Mouse (Mus musculus) naive thymus-derived CD4-positive, alpha-beta T cell, adult 2 months (primary cell): ENCODE results near the gene Gpr82.

Source experiments
- DNase-seq: peaks from one replicate; pipeline ENCODE4 v3.0.0-alpha.2; 2011; ENCODE audit warnings: low read depth

Gene Gpr82

DNA sequence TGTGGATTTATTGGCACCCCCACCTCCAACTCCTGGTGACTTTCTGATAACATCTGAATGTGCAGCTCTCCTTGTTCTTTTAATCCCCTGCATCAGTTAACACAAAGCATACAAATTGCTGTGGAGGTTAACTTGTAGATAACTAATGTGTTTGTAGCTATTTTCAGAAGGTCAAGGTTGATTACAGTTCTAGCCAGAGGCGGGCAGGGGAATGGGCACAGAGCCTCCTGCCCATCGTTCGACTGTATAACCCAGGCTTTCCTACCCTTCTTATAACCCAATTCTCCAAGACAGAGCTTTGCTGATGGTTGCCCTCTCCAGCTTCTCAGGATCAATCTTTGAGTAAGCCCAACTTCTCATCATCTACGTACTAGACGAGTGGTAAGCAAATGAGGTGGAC lies at the start of gene Gpr82:
Gpr82 (plus strand) TSS at position 301 of the 400 bp plus-strand sequence.
- no peak for DNase-seq

GRCm38 (mm10) chrX:13612115-13612514 lies 49.0 kb upstream of the Gpr82 start:
- DNase-seq: no peak

GRCm38 (mm10) chrX:13616726-13617125 lies 44.4 kb upstream of the Gpr82 start:
- no peak for DNase-seq

DNA sequence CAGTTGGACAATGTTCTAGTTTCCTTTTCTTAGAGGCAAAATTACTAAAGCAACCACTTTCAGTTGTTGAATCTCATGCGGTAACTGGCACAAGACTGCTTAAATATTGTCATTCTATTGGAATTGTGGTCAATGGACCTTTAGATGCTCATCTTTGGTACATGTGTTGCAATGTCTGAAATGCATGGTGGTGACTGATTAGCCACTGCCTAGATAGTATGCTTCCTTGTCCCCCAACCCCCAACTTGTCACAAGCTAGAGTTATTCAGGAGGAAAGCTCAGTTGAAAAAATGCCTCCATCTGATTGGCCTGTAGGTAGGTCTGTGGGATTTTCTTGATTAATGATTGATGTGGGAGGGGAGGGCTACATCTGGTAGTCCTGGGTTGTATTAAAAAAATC lies 43.9 kb upstream of the Gpr82 start:
- no peak for DNase-seq

- peak; percentile 50 for DNase-seq
Measured at GRCm38 (mm10) chrX:13618476-13618875, 42.7 kb upstream of the Gpr82 start.

DNA sequence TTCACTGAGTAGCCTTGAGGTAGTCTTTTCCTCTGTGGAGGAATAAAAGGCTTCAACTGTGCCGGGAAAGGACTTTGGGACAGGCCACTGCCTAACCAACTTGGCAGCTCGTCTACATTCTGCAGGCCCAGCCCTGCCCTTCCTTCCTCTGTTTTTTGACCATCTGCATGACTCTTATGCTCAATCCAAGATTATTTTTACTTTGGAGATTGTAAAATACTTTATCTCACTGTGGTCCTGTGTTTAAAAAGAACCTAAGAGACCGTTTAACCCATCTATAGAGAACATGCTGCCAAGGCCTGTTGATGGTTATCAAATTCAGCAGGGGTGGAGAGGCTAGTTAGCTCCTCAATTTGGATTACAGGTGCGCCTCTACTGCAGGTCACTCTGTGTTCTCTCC lies 39.7 kb upstream of the Gpr82 start:
- DNase-seq: no peak

GRCm38 (mm10) chrX:13622654-13623053 lies 38.5 kb upstream of the Gpr82 start:
- no peak for DNase-seq

DNA sequence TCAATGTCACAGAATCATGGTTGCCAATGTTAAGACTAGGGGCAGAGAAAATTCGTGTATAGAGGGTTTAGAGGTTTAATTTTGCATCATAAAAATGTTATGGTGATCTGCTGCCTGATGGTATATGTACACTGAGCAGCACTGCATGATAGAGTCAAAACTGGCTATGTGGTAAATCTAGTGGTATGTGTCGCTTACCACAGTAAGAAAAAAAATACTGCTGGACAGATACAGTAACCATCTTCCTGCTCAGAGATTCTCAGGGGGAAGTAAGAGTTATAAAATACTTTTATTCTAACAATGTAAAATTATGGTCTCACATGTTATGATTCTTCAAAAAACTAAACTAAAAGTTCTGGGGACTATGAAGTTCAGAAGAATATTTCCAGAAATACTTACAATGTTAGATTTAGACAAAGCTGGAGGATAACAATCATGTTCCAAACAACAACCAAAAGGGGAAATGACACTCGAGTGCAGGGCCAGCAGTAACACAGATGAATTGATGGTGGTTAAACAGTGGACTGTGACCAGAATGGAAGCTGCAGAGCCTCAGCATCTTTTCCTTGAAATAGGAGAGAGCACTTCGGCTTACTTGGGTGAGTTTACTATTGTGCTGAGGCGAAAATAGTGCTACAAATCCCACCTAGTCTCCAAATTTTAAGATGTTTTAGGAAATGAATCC lies 29.4 kb upstream of the Gpr82 start, which contains the start of gene Gpr34:
Gpr34 (plus strand) TSS at position 491 of the 685 bp plus-strand sequence.
- DNase-seq: no peak

DNA sequence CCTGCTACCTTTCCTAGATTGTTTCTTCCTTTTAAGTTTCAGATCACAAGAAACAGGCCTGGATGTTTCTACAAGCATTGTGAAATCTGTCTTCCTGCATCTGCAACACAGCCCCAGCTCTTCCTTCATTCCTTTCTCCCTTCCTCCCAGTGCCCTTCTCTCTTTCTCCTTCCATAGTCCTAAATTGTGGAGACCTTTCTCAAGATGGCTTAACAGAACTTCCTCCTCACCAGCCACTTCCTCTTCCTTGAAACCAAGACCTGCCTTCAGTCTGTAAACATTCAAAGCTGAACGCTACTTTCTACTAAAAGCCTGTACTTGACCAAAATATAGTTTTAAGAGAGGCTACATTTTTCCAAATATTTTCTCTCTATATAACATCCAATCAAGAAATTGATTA lies 24.8 kb upstream of the Gpr82 start:
- peak; percentile 16 for DNase-seq

DNA sequence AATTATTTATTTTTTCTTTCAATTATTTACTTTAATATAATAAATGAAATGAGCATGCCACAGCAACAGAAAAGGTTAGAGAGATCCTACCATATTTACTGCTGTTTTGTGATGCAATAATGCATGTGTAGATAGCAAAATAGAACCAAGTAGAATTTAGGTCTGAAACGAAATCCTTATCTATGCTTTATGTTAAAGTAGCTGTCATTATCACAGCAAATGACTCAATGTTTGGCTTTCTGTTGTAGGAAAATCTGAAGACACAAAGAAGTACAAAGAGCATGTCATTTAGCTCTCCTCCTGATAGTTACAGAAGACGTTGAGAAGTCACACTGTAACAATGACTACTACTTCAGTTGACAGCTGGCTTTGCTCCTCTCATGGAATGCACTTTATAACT lies 22.3 kb upstream of the Gpr82 start:
- no peak for DNase-seq

DNA sequence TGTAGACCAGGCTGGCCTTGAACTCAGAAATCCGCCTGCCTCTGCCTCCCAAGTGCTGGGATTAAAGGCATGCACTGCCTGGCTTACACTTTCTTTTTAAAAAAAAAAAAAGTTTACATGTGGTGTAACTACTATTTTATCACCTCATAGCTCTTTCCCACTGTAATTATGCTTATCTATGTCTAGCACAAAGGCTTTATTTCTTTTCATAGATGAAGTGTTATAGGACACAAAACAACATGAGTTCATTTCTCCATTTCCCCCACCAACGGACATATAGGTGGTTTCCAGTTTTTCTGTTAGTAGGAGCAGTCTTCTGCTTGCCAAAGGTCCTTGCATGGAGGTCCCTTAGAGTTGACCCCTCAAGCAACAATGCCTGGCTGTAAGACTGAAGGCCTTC lies 9.3 kb upstream of the Gpr82 start:
- no peak for DNase-seq

DNA sequence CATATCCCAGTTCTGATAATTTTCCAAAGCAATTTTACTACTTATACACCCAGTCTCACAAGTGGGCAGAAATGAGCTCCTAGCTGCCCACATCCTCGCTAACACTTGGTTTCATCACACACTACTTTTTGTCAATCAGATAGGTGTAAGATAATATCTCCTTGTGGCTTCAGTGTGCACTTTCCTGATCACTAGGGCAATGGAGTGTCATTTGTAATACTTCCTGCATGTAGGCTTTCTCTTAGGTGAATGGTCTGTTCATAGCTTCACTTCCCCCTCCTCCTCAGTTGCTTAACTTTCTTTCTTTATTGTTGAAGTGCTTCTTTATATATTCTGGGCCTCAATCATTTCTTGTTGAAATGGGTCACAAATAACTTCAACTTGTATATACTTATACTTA lies 8.9 kb upstream of the Gpr82 start:
- DNase-seq: peak; percentile 45

DNA sequence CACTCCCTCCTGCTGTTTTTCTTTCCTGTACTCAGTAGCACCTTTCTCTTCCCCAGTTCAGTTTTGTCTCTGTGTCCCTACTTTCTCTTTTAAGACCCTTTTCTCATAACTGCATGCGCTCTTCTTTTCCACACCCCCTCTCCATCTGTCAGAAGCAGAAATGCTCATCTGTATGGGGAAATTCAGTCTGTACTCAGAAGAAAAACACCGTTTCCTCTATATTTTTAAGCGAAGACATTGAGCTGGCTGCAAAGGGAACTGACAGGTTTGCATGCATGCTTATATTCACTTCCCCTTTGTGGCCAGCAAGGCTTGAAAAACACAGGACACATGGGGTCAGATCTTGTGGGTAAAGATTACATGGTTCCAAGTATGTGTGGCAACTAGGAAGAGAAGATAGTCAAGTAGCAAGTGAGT lies 6.2 kb upstream of the Gpr82 start:
- peak; percentile 42 for DNase-seq

DNA sequence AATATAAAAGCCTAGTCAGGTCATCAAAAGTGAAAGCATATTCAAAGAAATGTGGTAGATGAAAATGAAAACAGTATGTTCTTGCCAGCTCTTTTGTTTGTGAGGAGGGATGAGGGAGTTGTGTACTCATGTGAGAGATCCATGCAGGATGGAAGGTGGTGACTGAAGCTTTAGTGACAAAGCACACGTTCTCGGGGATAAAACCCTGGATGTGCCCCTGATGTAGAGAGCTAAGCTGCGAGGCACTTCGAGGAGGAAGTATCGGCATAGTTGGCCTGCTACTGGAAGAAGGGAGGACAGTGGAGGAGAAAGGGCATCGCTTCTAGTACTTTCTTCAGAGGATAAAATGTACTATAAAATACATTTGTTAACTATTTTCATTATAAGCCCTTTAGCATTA lies 5.3 kb upstream of the Gpr82 start:
- peak; percentile 30 for DNase-seq

DNA sequence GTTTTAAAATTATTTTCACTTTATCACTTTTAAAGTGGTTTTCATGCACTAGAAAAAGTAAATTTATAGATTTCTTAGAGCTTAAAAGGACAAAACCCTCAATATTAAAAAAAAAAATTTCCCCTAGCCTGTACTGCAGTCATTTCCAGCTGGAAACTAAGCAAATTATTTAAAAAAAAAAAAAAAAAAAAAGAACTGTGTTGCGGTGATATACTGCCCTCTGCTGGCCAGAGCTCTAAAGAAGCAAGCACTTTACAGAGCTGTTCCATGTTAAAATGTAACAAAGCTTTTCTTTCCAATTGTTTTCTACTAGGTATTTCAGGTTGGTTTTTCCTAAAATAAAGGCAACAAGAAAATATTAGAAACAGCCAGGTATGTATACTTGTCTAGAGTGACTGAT lies 4.4 kb upstream of the Gpr82 start:
- peak; percentile 80 for DNase-seq

DNA sequence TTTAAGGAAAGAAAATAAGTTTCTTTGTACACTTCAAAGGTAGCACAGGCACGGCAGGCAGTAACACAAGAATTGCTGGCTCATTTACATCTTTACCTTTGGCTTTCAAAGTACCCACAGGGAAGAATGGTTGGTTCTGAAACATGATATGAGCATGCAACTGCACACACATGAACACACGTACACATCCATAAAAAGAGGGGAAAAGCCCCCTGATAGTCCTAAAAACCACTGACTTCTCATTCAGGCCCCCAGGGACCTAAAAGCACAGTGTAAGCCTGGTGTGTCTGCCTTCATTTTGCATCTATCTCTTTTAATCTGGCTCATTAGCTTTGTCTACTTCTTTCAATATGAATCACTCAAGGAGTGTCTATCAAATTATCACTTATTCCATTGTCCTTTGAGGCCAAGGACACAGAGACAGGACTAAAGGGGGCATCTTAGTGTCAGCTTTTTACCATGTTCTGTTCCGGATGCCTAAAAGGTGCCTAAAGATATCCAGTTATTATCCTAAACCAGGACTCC lies 2.5 kb upstream of the Gpr82 start:
- DNase-seq: no peak

DNA sequence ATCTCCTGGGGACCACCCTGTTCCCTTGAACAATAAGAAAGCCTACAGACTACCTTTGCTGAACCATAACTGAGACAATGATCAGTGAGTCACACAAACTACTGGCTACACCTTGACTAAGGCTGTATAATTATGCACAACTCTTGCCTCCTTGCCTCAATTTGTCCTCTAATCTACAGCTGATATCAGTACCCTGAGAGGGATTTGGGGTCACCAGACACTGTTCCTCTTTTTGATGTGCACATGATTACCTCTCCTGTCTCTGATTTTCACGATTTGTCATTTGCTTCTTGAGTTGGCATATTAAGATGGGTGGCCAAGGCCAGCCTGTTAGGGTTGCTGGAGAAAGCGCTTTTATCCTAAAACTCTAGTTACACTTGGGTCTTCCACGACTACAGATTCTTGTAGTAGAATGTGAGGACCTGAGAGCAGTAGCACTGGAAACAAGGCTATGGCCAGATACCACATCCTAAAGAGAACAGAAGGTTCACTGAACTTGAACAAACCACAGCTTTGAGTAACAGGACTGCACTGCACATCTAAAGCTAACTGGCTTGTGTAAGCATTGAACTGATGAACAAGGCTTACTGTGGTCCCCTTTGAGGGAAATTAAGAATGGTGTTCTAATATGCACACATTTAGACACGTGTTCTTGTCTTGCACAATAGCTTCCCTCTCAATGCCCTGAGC lies 1.8 kb upstream of the Gpr82 start:
- no peak for DNase-seq

- no peak for DNase-seq
Measured at GRCm38 (mm10) chrX:13668867-13669266, 7.7 kb downstream of the Gpr82 start.

GRCm38 (mm10) chrX:13670342-13670741 lies 9.2 kb downstream of the Gpr82 start:
- DNase-seq: no peak

DNA sequence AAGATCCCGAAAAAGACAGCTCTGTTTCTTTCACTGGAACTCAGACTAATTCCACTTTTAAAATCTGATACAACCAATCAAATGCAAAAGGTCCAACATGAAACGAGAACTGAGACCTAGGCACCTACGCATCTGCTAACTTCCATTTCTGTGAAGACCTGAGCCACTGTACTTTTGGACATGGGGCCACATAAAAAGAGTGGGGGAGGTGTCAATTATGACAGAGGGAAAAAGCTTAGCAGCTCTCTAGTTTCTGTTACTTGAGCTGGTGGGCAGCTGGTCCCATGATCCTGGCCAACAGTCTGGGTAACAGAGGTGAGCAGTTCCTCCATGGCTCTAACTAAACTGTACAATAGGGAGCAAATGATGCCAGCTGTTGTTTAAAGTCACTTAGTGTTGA lies 11.8 kb downstream of the Gpr82 start:
- no peak for DNase-seq

DNA sequence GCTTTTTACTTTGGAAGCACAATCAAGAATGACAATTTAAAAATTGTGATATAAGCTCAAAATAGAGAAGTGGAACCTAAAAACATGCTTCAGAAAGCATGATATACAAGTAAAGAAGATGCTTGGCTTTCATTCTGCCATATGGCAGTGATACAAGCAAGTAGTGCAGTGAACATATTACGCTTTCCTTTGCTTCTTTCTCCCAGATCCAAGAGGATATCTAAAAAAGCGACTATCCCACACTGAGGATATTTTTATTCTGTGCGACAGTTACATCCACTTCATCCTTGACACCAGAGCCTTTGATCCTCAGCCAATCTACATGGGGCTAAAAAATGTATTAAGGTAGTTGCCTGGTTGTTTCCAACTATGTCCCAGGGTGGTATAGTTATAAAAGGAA lies 20.6 kb downstream of the Gpr82 start:
- no peak for DNase-seq

- DNase-seq: no peak
Measured at GRCm38 (mm10) chrX:13686589-13686988, 25.4 kb downstream of the Gpr82 start.

DNA sequence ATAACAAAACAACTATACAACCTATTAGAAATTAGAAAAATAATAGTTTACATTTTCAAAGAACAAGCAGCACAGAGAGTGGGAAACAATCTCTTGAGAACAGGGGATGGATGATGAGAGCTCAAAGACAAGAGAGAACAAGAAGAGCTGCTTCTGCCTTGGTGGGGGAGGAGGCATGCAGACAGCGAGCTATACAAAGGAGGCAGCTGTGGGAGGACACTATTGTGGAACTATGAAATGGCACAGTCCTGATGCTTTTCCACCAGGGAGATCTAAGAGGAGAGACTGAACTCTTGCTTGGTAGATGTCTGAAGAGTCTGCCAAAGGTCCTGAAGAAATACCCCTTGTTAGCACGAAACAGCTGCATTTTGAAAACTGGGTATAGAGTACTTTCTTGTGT lies 27.2 kb downstream of the Gpr82 start:
- no peak for DNase-seq

DNA sequence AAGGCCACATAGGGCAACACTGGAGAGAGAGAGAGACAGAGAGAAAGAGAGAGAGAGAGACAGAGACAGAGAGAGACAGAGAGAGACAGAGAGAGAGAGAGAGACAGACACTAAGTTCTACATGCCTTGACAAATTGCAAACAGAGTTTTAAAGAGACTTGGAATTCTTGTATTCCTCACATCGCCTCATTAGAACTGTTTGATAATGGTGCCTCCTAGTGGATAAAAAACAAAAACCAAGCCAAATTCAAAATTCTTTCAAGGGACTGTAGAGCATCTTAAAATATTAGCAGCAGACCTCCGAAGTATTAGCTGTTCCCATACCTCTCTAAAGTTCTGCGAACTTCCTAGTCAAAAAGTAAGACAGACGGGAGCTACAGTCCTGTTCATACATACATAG lies 30.7 kb downstream of the Gpr82 start:
- peak; percentile 10 for DNase-seq
